In the genomic region with DNA sequence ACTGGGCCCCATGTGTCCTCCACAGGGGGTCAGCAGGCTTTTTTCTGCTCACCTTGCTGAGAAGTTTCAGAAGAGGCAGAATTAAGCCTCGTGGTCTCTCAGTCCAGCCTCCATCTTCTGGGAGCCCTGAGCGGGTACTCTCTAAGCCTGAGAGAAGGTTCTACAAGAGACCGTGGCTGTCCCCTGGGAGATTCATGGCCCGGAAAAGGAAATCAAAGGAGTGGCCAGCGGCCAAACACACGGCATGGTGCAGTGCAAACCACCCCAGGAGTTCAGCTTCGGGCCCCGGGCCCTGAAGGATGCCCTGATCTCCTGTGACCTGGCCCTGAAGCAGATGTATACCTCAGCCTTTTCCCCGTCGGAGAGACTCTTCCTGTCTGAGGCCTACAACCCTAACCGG, we compare ENCODE assay signal across 23 mouse cellular contexts. TPM values are rescaled to one million over a fixed set of nuclear protein-coding genes. Genes with fewer than 3 reads are reported as not detected.
DNase-seq lines count a peak whose midpoint lies in the region; ATAC-seq and TF ChIP-seq lines count a peak whose summit lies in the region.
"Had no signal": no experiment of that assay in that cellular context is flagged by ENCODE, and none has a peak within 500 bp of the region (broad histone marks: within the 10 kb centered on the region; RNA-seq: fewer than 3 reads in every experiment).

No protein-coding gene starts in this region.

- peaks cover 1% of the 10 kb centered on the region; the same call in 1 of the 2 replicates for H3K4me1 ChIP-seq in heart, embryonic 12.5 days (replicated peaks)
- H3K4me1 ChIP-seq in kidney, postnatal 0 days (replicated peaks; ENCODE audit: insufficient read depth, low read length), result 0 out of 2 replicates have a peak, but pooled peaks cover 7% of the 10 kb centered on the region
- peaks cover 14% of the 10 kb centered on the region for H3K4me1 ChIP-seq in kidney, embryonic 16.5 days (ENCODE audit: insufficient read depth, low read length)
- no peaks in the 10 kb centered on the region for H3K4me1 ChIP-seq in midbrain, embryonic 16.5 days (ENCODE audit: control insufficient read depth, insufficient read depth, low read length)
- H3K4me1 ChIP-seq: forebrain, embryonic 15.5 days had no signal

- TF ChIP-seq CTCF in kidney, postnatal 0 days (IDR thresholded peaks at IDR 0.05; ENCODE audit: low read depth), result no peak

- no peak for ATAC-seq in heart, embryonic 12.5 days (ENCODE audit: insufficient number of reproducible peaks, low FRiP score)
- ATAC-seq in kidney, postnatal 0 days (replicated peaks; ENCODE audit: low FRiP score, low read depth), result no peak
- no peak for ATAC-seq in kidney, embryonic 16.5 days (ENCODE audit: low FRiP score, low TSS enrichment)
- ATAC-seq in midbrain, embryonic 16.5 days, result no peak
- ATAC-seq: forebrain, embryonic 15.5 days; inflammation-experienced regulatory T-cells, adult 6 months; Patski had no signal

- H3K9me3 ChIP-seq in heart, embryonic 12.5 days (replicated peaks), result no peaks in the 10 kb centered on the region
- no peaks in the 10 kb centered on the region for H3K9me3 ChIP-seq in kidney, postnatal 0 days (replicated peaks; ENCODE audit: low read length)
- H3K9me3 ChIP-seq in kidney, embryonic 16.5 days (ENCODE audit: low read length), result no peaks in the 10 kb centered on the region
- H3K9me3 ChIP-seq in midbrain, embryonic 16.5 days (replicated peaks; ENCODE audit: control insufficient read depth, low read length, poor library complexity, severe bottlenecking), result no peaks in the 10 kb centered on the region
- H3K9me3 ChIP-seq: embryonic facial prominence, embryonic 13.5 days; forebrain, embryonic 15.5 days; hindbrain, embryonic 13.5 days; liver, embryonic 13.5 days; stomach, embryonic 15.5 days had no signal

- peak; percentile 95 for DNase-seq in heart, adult 11 months
- DNase-seq in kidney, postnatal 0 days (ENCODE audit: low spot score), result peak; percentile 29
- peak; percentile 70 for DNase-seq in kidney, postnatal 10 days
- DNase-seq in urinary bladder, postnatal 36 days (ENCODE audit: low spot score in 2 of 2), result no peak
- DNase-seq: cerebellum, adult 11 months; cerebellum, postnatal 14 days; gastrocnemius, postnatal 36 days; layer of hippocampus, postnatal 36 days; liver, embryonic 13.5 days; lung, embryonic 14.5 days; lung, postnatal 4 days; right cerebral cortex, postnatal 25 days; thymus, adult 2 months had no signal

- no peak overlapping the region for H3K9ac ChIP-seq in heart, embryonic 12.5 days
- no peak overlapping the region for H3K9ac ChIP-seq in kidney, postnatal 0 days (ENCODE audit: low read depth, low read length)
- no peak overlapping the region for H3K9ac ChIP-seq in kidney, embryonic 16.5 days (replicated peaks; ENCODE audit: low read length)
- no peak overlapping the region for H3K9ac ChIP-seq in midbrain, embryonic 16.5 days (ENCODE audit: low read depth, low read length)
- H3K9ac ChIP-seq: embryonic facial prominence, embryonic 13.5 days; forebrain, embryonic 15.5 days; hindbrain, embryonic 13.5 days; limb, embryonic 13.5 days; liver, embryonic 13.5 days; lung, embryonic 14.5 days; stomach, embryonic 15.5 days had no signal

- 67% methylated on average over 11 of the region's 11 CpGs for WGBS in heart, embryonic 12.5 days
- 52% methylated on average over 11 of the region's 11 CpGs for WGBS in kidney, postnatal 0 days
- 48% methylated on average over 11 of the region's 11 CpGs for WGBS in kidney, embryonic 16.5 days
- WGBS in midbrain, embryonic 16.5 days, result 76% methylated on average over 11 of the region's 11 CpGs

- no peaks in the 10 kb centered on the region for H3K36me3 ChIP-seq in heart, embryonic 12.5 days
- H3K36me3 ChIP-seq in kidney, postnatal 0 days (ENCODE audit: insufficient read depth, low read length), result no peaks in the 10 kb centered on the region
- no peaks in the 10 kb centered on the region for H3K36me3 ChIP-seq in kidney, embryonic 16.5 days (ENCODE audit: insufficient read depth, low read length)
- H3K36me3 ChIP-seq in midbrain, embryonic 16.5 days (ENCODE audit: control insufficient read depth, insufficient read depth, low read length), result no peaks in the 10 kb centered on the region
- H3K36me3 ChIP-seq: embryonic facial prominence, embryonic 13.5 days; forebrain, embryonic 15.5 days; hindbrain, embryonic 13.5 days; limb, embryonic 13.5 days; liver, embryonic 13.5 days; stomach, embryonic 15.5 days had no signal

- H3K27ac ChIP-seq in heart, embryonic 12.5 days (ENCODE audit: poor library complexity, severe bottlenecking), result no peak overlapping the region
- no peak overlapping the region for H3K27ac ChIP-seq in kidney, postnatal 0 days
- no peak overlapping the region for H3K27ac ChIP-seq in kidney, embryonic 16.5 days (ENCODE audit: low read length)
- no peak overlapping the region for H3K27ac ChIP-seq in midbrain, embryonic 16.5 days (ENCODE audit: low read length)
- H3K27ac ChIP-seq: embryonic facial prominence, embryonic 13.5 days; forebrain, embryonic 15.5 days; hindbrain, embryonic 13.5 days; limb, embryonic 13.5 days; liver, embryonic 13.5 days; stomach, embryonic 15.5 days had no signal

- H3K27me3 ChIP-seq in heart, embryonic 12.5 days (replicated peaks), result peaks cover 20% of the 10 kb centered on the region
- H3K27me3 ChIP-seq in kidney, postnatal 0 days (ENCODE audit: insufficient read depth, low read length), result no peaks in the 10 kb centered on the region
- H3K27me3 ChIP-seq in kidney, embryonic 16.5 days (ENCODE audit: insufficient read depth, low read length), result peaks cover 10% of the 10 kb centered on the region; the same call in 1 of the 2 replicates
- peaks cover 6% of the 10 kb centered on the region for H3K27me3 ChIP-seq in midbrain, embryonic 16.5 days (ENCODE audit: control insufficient read depth, insufficient read depth, low read depth, low read length)
- H3K27me3 ChIP-seq: Patski had no signal

- H3K4me3 ChIP-seq in heart, embryonic 12.5 days, result no peak overlapping the region
- H3K4me3 ChIP-seq in kidney, postnatal 0 days (replicated peaks; ENCODE audit: low read depth, low read length), result no peak overlapping the region
- no peak overlapping the region for H3K4me3 ChIP-seq in kidney, embryonic 16.5 days (ENCODE audit: low read length)
- no peak overlapping the region for H3K4me3 ChIP-seq in midbrain, embryonic 16.5 days (ENCODE audit: low read depth, low read length)
- H3K4me3 ChIP-seq: embryonic facial prominence, embryonic 13.5 days; forebrain, embryonic 15.5 days; hindbrain, embryonic 13.5 days; limb, embryonic 13.5 days; liver, embryonic 13.5 days; stomach, embryonic 15.5 days had no signal

- H3K4me2 ChIP-seq in heart, embryonic 12.5 days, result no peak overlapping the region
- no peak overlapping the region for H3K4me2 ChIP-seq in kidney, postnatal 0 days (ENCODE audit: low read length)
- H3K4me2 ChIP-seq in kidney, embryonic 16.5 days (replicated peaks; ENCODE audit: low read depth, low read length), result no peak overlapping the region
- H3K4me2 ChIP-seq in midbrain, embryonic 16.5 days (ENCODE audit: low read length), result no peak overlapping the region
- H3K4me2 ChIP-seq: embryonic facial prominence, embryonic 13.5 days; forebrain, embryonic 15.5 days; hindbrain, embryonic 13.5 days; limb, embryonic 13.5 days; liver, embryonic 13.5 days; lung, embryonic 14.5 days; stomach, embryonic 15.5 days had no signal

RNA-seq across cellular contexts. Expression of gene Amz1, which starts 17.1 kb away (rescaled TPM):
- 0.40 and 0.59 TPM in 2 replicates for polyA plus RNA-seq in heart, embryonic 12.5 days (2016; fragmentation: Nextera tagmentation; extraction: Ambion mirVana)
- polyA plus RNA-seq in kidney, postnatal 0 days (2015; fragmentation: Nextera tagmentation; extraction: Ambion mirVana), result 1.8 and 2.0 TPM in 2 replicates
- polyA plus RNA-seq in kidney, embryonic 16.5 days (2015; fragmentation: Nextera tagmentation; extraction: Ambion mirVana), result 1.6 and 2.4 TPM in 2 replicates
- 5.7 and 11.6 TPM in 2 replicates for polyA plus RNA-seq in midbrain, embryonic 16.5 days (2015; fragmentation: Nextera tagmentation; extraction: Ambion mirVana)

RNA-seq across cellular contexts. Expression of gene Brat1, which starts 36.2 kb away (rescaled TPM):
- 14.6 and 15.5 TPM in 2 replicates for polyA plus RNA-seq in heart, embryonic 12.5 days (2016; fragmentation: Nextera tagmentation; extraction: Ambion mirVana)
- 16.7 and 18.3 TPM in 2 replicates for polyA plus RNA-seq in kidney, postnatal 0 days (2015; fragmentation: Nextera tagmentation; extraction: Ambion mirVana)
- 28.2 and 30.9 TPM in 2 replicates for polyA plus RNA-seq in kidney, embryonic 16.5 days (2015; fragmentation: Nextera tagmentation; extraction: Ambion mirVana)
- 21.8 and 24.8 TPM in 2 replicates for polyA plus RNA-seq in midbrain, embryonic 16.5 days (2015; fragmentation: Nextera tagmentation; extraction: Ambion mirVana)

RNA-seq across cellular contexts. Expression of gene Iqce, which starts 38.9 kb away (rescaled TPM):
- polyA plus RNA-seq in heart, embryonic 12.5 days (2016; fragmentation: Nextera tagmentation; extraction: Ambion mirVana), result 12.4 and 15.7 TPM in 2 replicates
- 18.7 and 19.7 TPM in 2 replicates for polyA plus RNA-seq in kidney, postnatal 0 days (2015; fragmentation: Nextera tagmentation; extraction: Ambion mirVana)
- polyA plus RNA-seq in kidney, embryonic 16.5 days (2015; fragmentation: Nextera tagmentation; extraction: Ambion mirVana), result 26.0 and 30.7 TPM in 2 replicates
- polyA plus RNA-seq in midbrain, embryonic 16.5 days (2015; fragmentation: Nextera tagmentation; extraction: Ambion mirVana), result 30.5 and 31.5 TPM in 2 replicates

Comparison
In these comparisons a context has a peak if more than half of its experiments do, and no peak if none do; other contexts are left out.
1. DNase-seq: peak in heart, adult 11 months (single experiment), kidney, postnatal 0 days (single experiment) and kidney, postnatal 10 days (single experiment); none in urinary bladder, postnatal 36 days (0 of 2).